Mouse (Mus musculus) liver, embryonic 13.5 days (tissue): ENCODE measurements around the gene Olfr382. TPM values are rescaled to one million over a fixed set of nuclear protein-coding genes. Genes with fewer than 3 reads are reported as not detected.
"Not testable (repeated sequence)": the region's sequence is repeated elsewhere in the genome, so short reads cannot be mapped to it uniquely, and the experiment has no call there.

Experiments used
- ATAC-seq: fragments of 200-750 bp; cut with Nextera tagmentation; 2 replicates; pipeline ENCODE4 v1.8.0; 2017; ENCODE audit warnings: low read depth, mild to moderate bottlenecking, moderate number of reproducible peaks, moderate library complexity
- DNase-seq: peaks from one replicate; pipeline ENCODE4 v3.0.0; 2022
- H3K27ac ChIP-seq: fragments of 300-500 bp; sonication (generic); 2 replicates; pipeline ENCODE4 v1.5.1; 2015; ENCODE audit warnings: moderate library complexity, mild to moderate bottlenecking, inconsistent platforms
- H3K27me3 ChIP-seq: fragments of 300-500 bp; sonication (generic); 2 replicates; pipeline ENCODE4 v1.6.1; 2015; ENCODE audit warnings: mild to moderate bottlenecking, inconsistent platforms
- H3K36me3 ChIP-seq: fragments of 300-500 bp; sonication (generic); 2 replicates; pipeline ENCODE4 v1.6.1; 2015; ENCODE audit warnings: mild to moderate bottlenecking, inconsistent platforms
- H3K4me1 ChIP-seq: fragments of 300-500 bp; sonication (generic); replicated peaks from 2 replicates; pipeline ENCODE4 v1.6.1; 2015; ENCODE audit warnings: inconsistent platforms
- H3K4me2 ChIP-seq: fragments of 300-500 bp; sonication (generic); 2 replicates; pipeline ENCODE4 v1.6.1; 2015; ENCODE audit warnings: inconsistent platforms, mild to moderate bottlenecking, moderate library complexity
- H3K4me3 ChIP-seq: fragments of 300-500 bp; sonication (generic); replicated peaks from 2 replicates; pipeline ENCODE4 v1.5.1; 2015; ENCODE audit warnings: mild to moderate bottlenecking, inconsistent platforms
- H3K9ac ChIP-seq: fragments of 300-500 bp; sonication (generic); 2 replicates; pipeline ENCODE4 v1.6.1; 2015; ENCODE audit warnings: mild to moderate bottlenecking, inconsistent platforms
- H3K9me3 ChIP-seq: fragments of 300-500 bp; sonication (generic); replicated peaks from 2 replicates; pipeline ENCODE4 v1.6.1; 2016; ENCODE audit warnings: inconsistent platforms
- WGBS: fragments of 180-500 bp; shearing (Covaris S2); methylation state at CpG from one replicate; pipeline ENCODE4 v1.1.7; 2015; ENCODE audit not compliant: insufficient replicate concordance; 5-methylcytosine and 5-hydroxymethylcytosine counted together
- polyA plus RNA-seq: library from polyadenylated mRNA; unstranded; fragments of >200 nt; fragmentation: Nextera tagmentation; extraction: Ambion mirVana; gene quantifications from 2 replicates; pipeline ENCODE4 v1.2.1, GENCODE M21; 2015

Gene Olfr382
- not detected in 2 replicates for polyA plus RNA-seq

DNA sequence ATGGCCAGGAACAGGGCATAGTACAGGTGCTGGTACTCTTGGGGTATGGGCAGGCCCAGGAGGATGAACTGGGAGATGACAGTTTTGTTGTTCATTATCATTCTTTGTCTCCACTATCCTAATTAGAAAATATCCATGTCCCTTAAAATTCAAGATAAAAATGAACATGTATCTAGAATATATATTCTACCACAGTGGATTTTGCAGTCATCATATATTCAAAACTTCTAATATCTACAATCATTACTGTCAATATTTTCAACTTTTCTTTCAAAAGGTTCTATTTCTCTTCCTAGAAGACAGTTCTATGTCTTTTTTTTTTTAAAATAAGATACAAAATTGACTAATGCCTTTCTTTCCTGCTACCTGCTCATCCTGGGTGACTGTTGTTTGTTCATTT lies at the start of gene Olfr382:
Gene Olfr382 (minus strand): TSS at position 101 of the 400 bp plus-strand sequence.
- ATAC-seq (no peak), DNase-seq (no peak)
- Histone ChIP-seq H3K27me3 (no peaks in the 10 kb centered on the region), H3K4me1 (no peaks in the 10 kb centered on the region), H3K9me3 (0 out of 2 replicates have a peak, but pooled peaks cover 7% of the 10 kb centered on the region), H3K27ac (no peak within 1 kb of the TSS), H3K4me2 (no peak within 1 kb of the TSS), H3K9ac (no peak within 1 kb of the TSS), H3K36me3 (no peaks in the 10 kb centered on the region), H3K4me3 (no peak within 1 kb of the TSS)

DNA sequence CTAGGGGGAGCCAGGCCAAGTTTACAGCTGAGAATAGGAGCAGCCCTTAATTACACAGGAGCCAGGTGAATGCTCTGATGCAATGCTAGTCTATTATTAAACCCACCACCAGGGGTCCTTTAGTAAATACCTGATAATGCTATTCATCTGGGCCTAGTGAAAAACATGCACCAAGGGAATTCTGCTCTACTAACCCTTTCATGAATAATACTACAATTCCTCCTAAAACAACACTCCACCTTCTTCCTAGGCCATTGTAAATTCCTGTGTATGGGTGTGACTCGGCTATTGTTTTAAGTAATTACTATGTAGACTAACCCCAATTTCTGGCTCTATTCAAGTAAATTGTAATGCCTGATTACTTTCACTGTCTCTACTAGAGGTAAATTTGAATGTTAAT lies 12.0 kb upstream of the Olfr382 start:
- DNase-seq, ATAC-seq, H3K36me3 ChIP-seq: not testable (repeated sequence)

DNA sequence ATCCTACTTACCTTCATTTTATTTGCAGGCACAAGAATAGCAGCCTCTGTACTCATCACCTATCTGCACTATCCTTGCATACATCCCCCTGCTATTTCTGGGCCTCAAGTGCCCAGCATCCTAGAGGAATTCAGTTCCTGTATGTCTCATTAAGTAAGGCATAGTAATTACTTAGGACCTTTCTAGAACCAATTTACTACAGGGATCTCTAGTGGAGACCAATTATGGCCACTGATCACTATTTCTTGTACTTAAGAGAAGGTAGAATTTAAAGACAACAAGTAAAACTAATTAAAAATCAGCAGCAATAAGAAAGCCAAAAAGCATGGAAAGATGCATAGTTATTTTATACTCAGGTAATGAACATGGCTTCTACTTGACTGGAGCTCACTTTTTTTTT lies 25.5 kb downstream of the Olfr382 start, which contains the start of gene Olfr381:
Gene Olfr381 (minus strand): TSS at position 101 of the 400 bp plus-strand sequence.
- no peak within 1 kb of the TSS for H3K4me3 ChIP-seq
- H3K4me1 ChIP-seq = no peaks in the 10 kb centered on the region
- no peaks in the 10 kb centered on the region for H3K9me3 ChIP-seq
- H3K9ac ChIP-seq = no peak within 1 kb of the TSS
- no peak for DNase-seq
- H3K27me3 ChIP-seq = no peaks in the 10 kb centered on the region
- no peak within 1 kb of the TSS for H3K27ac ChIP-seq
- no peak for ATAC-seq
- H3K4me2 ChIP-seq = no peak within 1 kb of the TSS
- no peaks in the 10 kb centered on the region for H3K36me3 ChIP-seq

More for the DNA sequence above, 12.0 kb upstream of the Olfr382 start:
- H3K4me3 ChIP-seq, H3K27ac ChIP-seq, H3K4me1 ChIP-seq, H3K4me2 ChIP-seq, H3K9me3 ChIP-seq, H3K9ac ChIP-seq, H3K27me3 ChIP-seq: not testable (repeated sequence)
- 56% methylated on average over 1 of the region's 1 CpGs for WGBS

Other genes with a start within 250 kb of the Olfr382 start
- gene Trpv3, start 249.8 kb downstream of the Olfr382 start, polyA plus RNA-seq = 0.01 TPM in 1 of 2 replicates, not detected in the other
- 2.0 and 2.1 TPM in 2 replicates for gene Aspa, start 187.6 kb downstream of the Olfr382 start, polyA plus RNA-seq
- not detected in 2 replicates for gene Gm49340, start 187.5 kb downstream of the Olfr382 start, polyA plus RNA-seq
- gene Spata22, start 187.5 kb downstream of the Olfr382 start, polyA plus RNA-seq = 1.2 and 2.7 TPM in 2 replicates
- not detected in 2 replicates for gene Olfr20, start 166.4 kb downstream of the Olfr382 start, polyA plus RNA-seq
- not detected in 2 replicates for gene Olfr376, start 146.0 kb downstream of the Olfr382 start, polyA plus RNA-seq
- not detected in 2 replicates for gene Olfr1, start 117.6 kb downstream of the Olfr382 start, polyA plus RNA-seq
- gene Olfr378, start 88.7 kb downstream of the Olfr382 start, polyA plus RNA-seq = not detected in 2 replicates
- gene Olfr380, start 59.7 kb downstream of the Olfr382 start, polyA plus RNA-seq = not detected in 2 replicates
- gene Olfr381, start 25.6 kb downstream of the Olfr382 start, polyA plus RNA-seq = not detected in 2 replicates
- gene Olfr385, start 75.8 kb upstream of the Olfr382 start, polyA plus RNA-seq = not detected in 2 replicates
- not detected in 2 replicates for gene Olfr384, start 81.4 kb upstream of the Olfr382 start, polyA plus RNA-seq
- gene Zfp735, start 171.6 kb upstream of the Olfr382 start, polyA plus RNA-seq = not detected in 2 replicates